Mouse (Mus musculus) forebrain, postnatal 0 days (tissue): ENCODE measurements around the gene Gm11115. TPM values are rescaled to one million over a fixed set of nuclear protein-coding genes. Genes with fewer than 3 reads are reported as not detected.

ENCODE experiments used
- ATAC-seq: fragments of 200-750 bp; cut with Nextera tagmentation; 2 replicates; pipeline ENCODE4 v1.8.0; 2017; ENCODE audit warnings: mild to moderate bottlenecking, moderate library complexity
- DNase-seq: peaks from one replicate; pipeline ENCODE4 v3.0.0-alpha.2; 2015
- H3K27ac ChIP-seq: fragments of 300-500 bp; sonication (generic); 2 replicates; pipeline ENCODE4 v1.5.1; 2014; ENCODE audit warnings: low read depth, mild to moderate bottlenecking, antibody characterized with exemption, low read length, moderate library complexity, mixed read lengths
- H3K27me3 ChIP-seq: fragments of 300-500 bp; sonication (generic); 2 replicates; pipeline ENCODE4 v1.6.1; 2014; ENCODE audit warnings: mild to moderate bottlenecking, low read length, mixed read lengths; ENCODE audit not compliant: insufficient read depth
- H3K36me3 ChIP-seq: fragments of 300-500 bp; sonication (generic); 2 replicates; pipeline ENCODE4 v1.6.1; 2014; ENCODE audit warnings: mild to moderate bottlenecking, moderate library complexity; ENCODE audit not compliant: insufficient read depth
- H3K4me1 ChIP-seq: fragments of 300-500 bp; sonication (generic); 2 replicates; pipeline ENCODE4 v1.6.1; 2014; ENCODE audit warnings: antibody characterized with exemption; ENCODE audit not compliant: insufficient read depth
- H3K4me2 ChIP-seq: fragments of 300-500 bp; sonication (generic); 2 replicates; pipeline ENCODE4 v1.6.1; 2014; ENCODE audit warnings: low read depth, mild to moderate bottlenecking, moderate library complexity
- H3K4me3 ChIP-seq: fragments of 300-500 bp; sonication (generic); 2 replicates; pipeline ENCODE4 v1.5.1; 2014; ENCODE audit warnings: low read depth, low read length, mixed read lengths
- H3K9ac ChIP-seq: fragments of 300-500 bp; sonication (generic); 2 replicates; pipeline ENCODE4 v1.6.1; 2014; ENCODE audit warnings: mild to moderate bottlenecking
- H3K9me3 ChIP-seq: fragments of 300-500 bp; sonication (generic); 2 replicates; pipeline ENCODE4 v1.6.1; 2016; ENCODE audit warnings: low read length
- CTCF ChIP-seq: sonication (generic); IDR thresholded peaks from 2 replicates; pipeline ENCODE4 v1.5.1; 2016; ENCODE audit warnings: antibody characterized with exemption, control low read depth, low read depth
- WGBS: fragments of 180-500 bp; shearing (Covaris S2); extraction: QIAGEN DNeasy Blood & Tissue Kit; methylation state at CpG from one replicate; pipeline ENCODE4 v1.1.7; 2014; 5-methylcytosine and 5-hydroxymethylcytosine counted together
- polyA plus RNA-seq: library from polyadenylated mRNA; unstranded; fragments of >200 nt; fragmentation: Nextera tagmentation; extraction: Ambion mirVana; gene quantifications from 2 replicates; pipeline ENCODE4 v1.2.1, GENCODE M21; 2015
- total RNA-seq: library from RNA; depleted of rRNA; stranded (reverse); fragments of >200 nt; gene quantifications from 2 replicates; pipeline ENCODE4 v1.2.3, GENCODE M21; 2014; rRNA removed

Gene Gm11115
- total RNA-seq (not detected in 2 replicates), polyA plus RNA-seq (not detected in 2 replicates)

DNA sequence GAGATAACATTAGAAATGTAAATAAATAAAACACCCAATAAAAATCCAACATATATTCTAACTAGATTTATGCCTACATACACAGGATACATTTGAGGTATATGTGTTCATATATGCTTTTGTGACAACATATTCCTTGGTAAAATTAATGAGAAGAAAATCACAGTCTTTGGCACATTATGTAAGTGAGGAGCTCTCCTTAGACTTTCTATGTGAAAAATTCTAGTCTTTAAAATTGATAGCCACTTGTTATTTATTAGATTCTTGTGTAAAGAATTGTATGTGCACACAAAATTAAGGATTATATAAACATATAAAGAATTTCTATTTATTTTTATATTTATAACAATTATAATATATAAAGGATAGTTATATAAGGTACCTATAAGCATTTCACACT is at the start of gene Gm11115:
TSS of gene Gm11115 (minus strand) at position 101 of the 400 bp plus-strand sequence.
- DNase-seq (no peak), ATAC-seq (no peak)
- Histone ChIP-seq H3K27me3 (no peaks in the 10 kb centered on the region), H3K36me3 (no peaks in the 10 kb centered on the region), H3K27ac (no peak within 1 kb of the TSS), H3K4me3 (no peak within 1 kb of the TSS), H3K9me3 (no peaks in the 10 kb centered on the region), H3K4me2 (no peak within 1 kb of the TSS), H3K4me1 (no peaks in the 10 kb centered on the region), H3K9ac (no peak within 1 kb of the TSS)
- no peak for TF ChIP-seq CTCF

DNA sequence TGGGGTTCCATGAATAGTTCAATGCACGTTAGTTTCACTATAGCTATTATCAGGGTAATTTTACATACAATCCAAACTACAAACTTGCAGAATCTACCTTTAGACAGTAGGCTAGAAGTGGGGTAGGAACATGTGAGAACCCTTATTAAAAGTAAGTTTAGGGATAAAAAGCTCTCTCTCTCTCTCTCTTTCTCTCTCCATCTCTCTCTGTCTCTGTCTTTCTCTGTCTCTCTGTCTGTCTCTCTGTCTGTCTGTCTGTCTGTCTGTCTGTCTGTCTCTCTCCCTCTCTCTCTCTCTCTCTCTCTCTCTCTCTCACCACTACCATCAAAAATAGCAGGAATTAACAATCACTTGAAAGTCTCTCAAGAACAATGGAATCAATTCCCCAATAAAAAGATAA is 42.5 kb downstream of the Gm11115 start, which contains the start of gene Gm11116:
TSS of gene Gm11116 (minus strand) at position 101 of the 400 bp plus-strand sequence.
- H3K4me1 ChIP-seq, result no peaks in the 10 kb centered on the region
- no peak within 1 kb of the TSS for H3K4me3 ChIP-seq
- TF ChIP-seq CTCF, result no peak
- ATAC-seq (no peak), DNase-seq (no peak)
- H3K4me2 ChIP-seq, result no peak within 1 kb of the TSS
- no peaks in the 10 kb centered on the region for H3K27me3 ChIP-seq
- 82% methylated on average over 1 of the region's 1 CpGs for WGBS
- H3K9ac ChIP-seq, result no peak within 1 kb of the TSS
- H3K27ac ChIP-seq, result no peak within 1 kb of the TSS
- no peaks in the 10 kb centered on the region for H3K36me3 ChIP-seq
- no peaks in the 10 kb centered on the region for H3K9me3 ChIP-seq

Other genes with a start within 250 kb of the Gm11115 start
- gene Csn3, start 228.5 kb downstream of the Gm11115 start, total RNA-seq, result not detected in 2 replicates
- not detected in 2 replicates for gene Csn3, start 228.5 kb downstream of the Gm11115 start, polyA plus RNA-seq
- gene 2310003L06Rik, start 184.6 kb downstream of the Gm11115 start, total RNA-seq, result 0.14 and 0.15 TPM in 2 replicates
- 0.20 TPM in 1 of 2 replicates, not detected in the other for gene 2310003L06Rik, start 184.6 kb downstream of the Gm11115 start, polyA plus RNA-seq
- not detected in 2 replicates for gene Gm28434, start 184.6 kb downstream of the Gm11115 start, total RNA-seq
- 0.48 TPM in 1 of 2 replicates, not detected in the other for gene Gm28434, start 184.6 kb downstream of the Gm11115 start, polyA plus RNA-seq
- gene Cabs1, start 174.7 kb downstream of the Gm11115 start, total RNA-seq, result not detected in 2 replicates
- gene Cabs1, start 174.7 kb downstream of the Gm11115 start, polyA plus RNA-seq, result not detected in 2 replicates
- 0.38 and 1.0 TPM in 2 replicates for gene Smr3a, start 151.6 kb downstream of the Gm11115 start, total RNA-seq
- 0.38 TPM in 1 of 2 replicates, not detected in the other for gene Smr3a, start 151.6 kb downstream of the Gm11115 start, polyA plus RNA-seq
- not detected in 2 replicates for gene Smr2, start 67.5 kb downstream of the Gm11115 start, total RNA-seq
- not detected in 2 replicates for gene Smr2, start 67.5 kb downstream of the Gm11115 start, polyA plus RNA-seq
- not detected in 2 replicates for gene Gm11116, start 42.6 kb downstream of the Gm11115 start, total RNA-seq
- not detected in 2 replicates for gene Gm11116, start 42.6 kb downstream of the Gm11115 start, polyA plus RNA-seq
- gene Gm7714, start 114.8 kb upstream of the Gm11115 start, total RNA-seq, result not detected in 2 replicates
- not detected in 2 replicates for gene Gm7714, start 114.8 kb upstream of the Gm11115 start, polyA plus RNA-seq
- not detected in 2 replicates for gene Prol1, start 163.2 kb upstream of the Gm11115 start, total RNA-seq
- gene Prol1, start 163.2 kb upstream of the Gm11115 start, polyA plus RNA-seq, result not detected in 2 replicates
- gene Amtn, start 222.0 kb upstream of the Gm11115 start, total RNA-seq, result not detected in 2 replicates
- gene Amtn, start 222.0 kb upstream of the Gm11115 start, polyA plus RNA-seq, result not detected in 2 replicates